Mouse (Mus musculus) testis, adult 2 months (tissue): ENCODE measurements around the gene Unc13a. TPM values are rescaled to one million over a fixed set of nuclear protein-coding genes. Genes with fewer than 3 reads are reported as not detected.

Source experiments
- H3K27ac ChIP-seq: fragments of 200-500 bp; 2 replicates; pipeline ENCODE4 v1.5.1; 2012; ENCODE audit warnings: low read depth, low read length; ENCODE audit not compliant: control insufficient read depth, insufficient read depth
- H3K27me3 ChIP-seq: fragments of 200-500 bp; 2 replicates; pipeline ENCODE4 v1.6.1; 2012; ENCODE audit warnings: mild to moderate bottlenecking, low read length, moderate library complexity; ENCODE audit not compliant: control insufficient read depth, insufficient read depth
- H3K36me3 ChIP-seq: fragments of 200-500 bp; 2 replicates; pipeline ENCODE4 v1.6.1; 2012; ENCODE audit warnings: mild to moderate bottlenecking, low read length; ENCODE audit not compliant: control insufficient read depth, insufficient read depth
- H3K4me1 ChIP-seq: fragments of 200-500 bp; 2 replicates; pipeline ENCODE4 v1.6.1; 2012; ENCODE audit warnings: low read length; ENCODE audit not compliant: control insufficient read depth, insufficient read depth
- H3K4me3 ChIP-seq: fragments of 200-500 bp; 2 replicates; pipeline ENCODE4 v1.5.1; 2012; ENCODE audit warnings: low read depth, mild to moderate bottlenecking, low read length, moderate library complexity, mixed read lengths; ENCODE audit not compliant: control insufficient read depth
- CTCF ChIP-seq: fragments of 200-500 bp; IDR thresholded peaks from 2 replicates; pipeline ENCODE4 v1.5.1; 2012; ENCODE audit warnings: low read depth, mild to moderate bottlenecking, inconsistent platforms, low read length, moderate library complexity; ENCODE audit not compliant: control insufficient read depth, insufficient read depth, insufficient replicate concordance
- POLR2A ChIP-seq: fragments of 200-500 bp; IDR thresholded peaks from 2 replicates; pipeline ENCODE4 v1.6.1; 2012; ENCODE audit warnings: low read depth, mild to moderate bottlenecking, inconsistent platforms, low read length, moderate library complexity; ENCODE audit not compliant: control insufficient read depth
- polyA plus RNA-seq: library from polyadenylated mRNA; depleted of rRNA; stranded (reverse); fragments of >200 nt; gene quantifications from 2 replicates; pipeline ENCODE4 v1.2.3, GENCODE M21; 2012

Unc13a gene
- polyA plus RNA-seq, 1 experiment = 0.33 TPM

GRCm38 (mm10) chr8:71591017-71591416 is 80.5 kb downstream of the Unc13a start:
- peak overlapping the region; percentile 83; the same call in 1 of the 2 replicates for H3K4me3 ChIP-seq
- no peaks in the 10 kb centered on the region for H3K27me3 ChIP-seq
- H3K4me1 ChIP-seq = peaks cover 13% of the 10 kb centered on the region
- H3K27ac ChIP-seq = no peak overlapping the region
- H3K36me3 ChIP-seq = no peaks in the 10 kb centered on the region
- no peak for TF ChIP-seq CTCF
- no peak for TF ChIP-seq POLR2A

DNA sequence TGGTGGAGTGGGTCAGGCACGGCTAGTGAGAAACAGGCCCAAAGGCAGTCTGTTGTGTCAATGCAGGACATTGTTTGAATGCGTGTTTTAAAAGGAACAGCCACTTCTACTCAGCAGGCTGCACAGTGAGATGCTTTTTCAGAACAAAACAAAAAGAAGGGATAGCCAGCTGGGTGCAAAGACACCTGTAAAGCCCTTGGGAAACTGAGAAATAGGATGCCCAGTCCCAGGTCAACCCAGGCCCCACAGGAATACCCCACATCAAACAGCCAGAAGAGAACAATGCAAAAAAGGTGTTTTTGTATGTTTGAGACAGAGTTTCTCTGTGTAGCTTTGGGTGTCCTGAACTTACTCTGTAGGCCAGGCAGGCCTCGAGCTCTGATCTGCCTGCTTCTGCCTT is 82.8 kb downstream of the Unc13a start:
- TF ChIP-seq CTCF (no peak), POLR2A (no peak)
- no peaks in the 10 kb centered on the region for H3K27me3 ChIP-seq
- peaks cover 10% of the 10 kb centered on the region for H3K4me1 ChIP-seq
- H3K27ac ChIP-seq = no peak overlapping the region
- H3K36me3 ChIP-seq = no peaks in the 10 kb centered on the region; the same call in 1 of the 2 replicates
- H3K4me3 ChIP-seq = no peak overlapping the region

GRCm38 (mm10) chr8:71586891-71587290 is 84.7 kb downstream of the Unc13a start:
- TF ChIP-seq POLR2A (no peak), CTCF (peak; percentile 49; the same call in 1 of the 2 replicates)
- no peaks in the 10 kb centered on the region for H3K27me3 ChIP-seq
- H3K27ac ChIP-seq = no peak overlapping the region
- peaks cover 7% of the 10 kb centered on the region for H3K4me1 ChIP-seq
- H3K36me3 ChIP-seq = no peaks in the 10 kb centered on the region; the same call in 1 of the 2 replicates
- H3K4me3 ChIP-seq = no peak overlapping the region

- Histone ChIP-seq H3K4me3 (peak overlapping the region; percentile 64), H3K4me1 (peaks cover 4% of the 10 kb centered on the region), H3K27me3 (no peaks in the 10 kb centered on the region), H3K36me3 (no peaks in the 10 kb centered on the region; the same call in 1 of the 2 replicates), H3K27ac (no peak overlapping the region)
- TF ChIP-seq POLR2A (no peak), CTCF (no peak)
Measured at GRCm38 (mm10) chr8:71580201-71580600, 91.4 kb downstream of the Unc13a start.

- peaks cover 4% of the 10 kb centered on the region for H3K4me1 ChIP-seq
- no peaks in the 10 kb centered on the region; the same call in 1 of the 2 replicates for H3K36me3 ChIP-seq
- no peak overlapping the region for H3K27ac ChIP-seq
- TF ChIP-seq POLR2A = no peak
- TF ChIP-seq CTCF = no peak
- no peak overlapping the region for H3K4me3 ChIP-seq
- H3K27me3 ChIP-seq = no peaks in the 10 kb centered on the region
Measured at GRCm38 (mm10) chr8:71579476-71579875, 92.1 kb downstream of the Unc13a start.

DNA sequence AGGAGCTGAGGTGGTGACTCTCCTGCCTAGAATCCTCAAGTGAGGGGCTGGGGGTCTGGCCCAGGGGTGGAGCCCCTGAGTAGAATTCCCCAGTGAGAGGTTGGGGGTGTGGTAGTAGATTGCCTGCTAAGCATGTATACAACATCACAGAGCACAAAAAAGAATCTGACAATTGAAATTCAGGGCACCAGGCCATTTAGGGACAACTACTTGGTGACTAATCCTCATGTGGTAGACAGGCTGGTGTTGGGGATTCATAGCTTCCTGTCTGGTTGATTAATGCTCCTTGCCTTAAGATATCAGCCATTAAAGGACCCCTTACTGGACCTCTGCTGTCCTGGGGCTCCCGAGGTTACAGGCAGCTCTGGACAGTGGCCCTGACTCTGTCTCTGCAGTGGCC is 92.5 kb downstream of the Unc13a start:
- H3K27me3 ChIP-seq = no peaks in the 10 kb centered on the region
- H3K36me3 ChIP-seq = no peaks in the 10 kb centered on the region; the same call in 1 of the 2 replicates
- TF ChIP-seq POLR2A (no peak), CTCF (no peak)
- H3K4me1 ChIP-seq = peaks cover 4% of the 10 kb centered on the region
- H3K4me3 ChIP-seq = no peak overlapping the region
- H3K27ac ChIP-seq = no peak overlapping the region

- no peaks in the 10 kb centered on the region for H3K27me3 ChIP-seq
- TF ChIP-seq POLR2A (no peak), CTCF (no peak)
- H3K27ac ChIP-seq = no peak overlapping the region
- no peaks in the 10 kb centered on the region; the same call in 1 of the 2 replicates for H3K36me3 ChIP-seq
- H3K4me3 ChIP-seq = no peak overlapping the region
- peaks cover 4% of the 10 kb centered on the region for H3K4me1 ChIP-seq
Measured at GRCm38 (mm10) chr8:71577856-71578387, 93.6 kb downstream of the Unc13a start.
